Mouse (Mus musculus) liver, embryonic 14.5 days (tissue): Measurements from ENCODE around the gene Sncb.

Source experiments
- CTCF ChIP-seq: IDR thresholded peaks from 2 replicates; pipeline ENCODE4 v1.5.1; 2016; ENCODE audit warnings: antibody characterized with exemption, low read depth, control low read depth
- EP300 ChIP-seq: IDR thresholded peaks from 2 replicates; pipeline ENCODE4 v1.6.1; 2016; ENCODE audit warnings: antibody characterized with exemption, low read depth

DNA sequence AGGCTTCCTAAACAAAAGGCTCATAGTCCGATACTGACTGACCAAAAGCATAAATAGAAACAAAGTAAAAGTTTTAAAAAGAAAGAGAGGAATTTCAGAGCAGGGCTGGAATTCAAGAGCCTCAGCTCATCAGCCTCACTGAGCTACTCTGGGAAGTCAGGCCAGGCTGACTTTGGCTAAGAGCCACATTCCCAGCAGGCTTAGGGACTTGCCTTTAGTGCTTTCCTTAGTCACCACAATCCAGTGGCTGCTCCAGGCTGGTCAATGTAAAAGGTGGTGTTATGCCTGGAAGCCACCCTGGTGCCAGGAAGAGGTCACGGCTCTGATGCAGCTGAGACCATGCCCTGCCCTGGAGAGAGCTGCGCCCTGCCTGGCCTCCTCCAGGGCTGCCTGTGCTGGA, 14.2 kb upstream of the Sncb start:
- TF ChIP-seq CTCF (no peak), EP300 (no peak)
